Mouse (Mus musculus): ENCODE measurements around the gene Gm10181. TPM values are rescaled to one million over a fixed set of nuclear protein-coding genes. Genes with fewer than 3 reads are reported as not detected.

Gm10181 gene
- not detected in 2 replicates for polyA plus RNA-seq (2014; fragmentation: Nextera tagmentation; extraction: Ambion mirVana)

DNA sequence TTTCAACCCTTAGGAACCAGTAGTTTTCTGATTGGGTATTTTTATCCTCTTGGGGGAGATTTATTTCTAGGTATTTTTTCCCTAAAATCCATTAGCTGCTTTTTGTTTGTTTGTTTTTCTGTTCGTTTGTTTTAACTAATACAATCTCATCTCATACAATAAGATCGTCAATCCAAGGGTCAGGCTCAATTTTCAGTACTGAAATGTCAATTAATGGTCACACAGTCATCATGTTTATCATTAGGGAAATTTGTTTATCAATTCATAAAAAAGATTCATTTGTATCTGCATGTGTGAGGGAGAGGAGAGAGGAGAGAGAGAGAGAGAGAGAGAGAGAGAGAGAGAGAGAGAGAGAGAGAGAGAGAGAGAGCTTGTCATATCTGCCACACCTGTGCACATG is at the start of gene Gm10181:
Gene Gm10181, plus strand, starts transcription at position 301 of the 400 bp plus-strand sequence.
- Histone ChIP-seq H3K27me3 (ENCODE audit: control insufficient read depth, insufficient read depth, low read length) (no peaks in the 10 kb centered on the region), H3K9ac (ENCODE audit: low read length) (no peak within 1 kb of the TSS), H3K4me2 (no peak within 1 kb of the TSS), H3K9me3 (ENCODE audit: control insufficient read depth, low read length) (no peaks in the 10 kb centered on the region), H3K4me3 (ENCODE audit: low read depth, low read length) (no peak within 1 kb of the TSS), H3K27ac (ENCODE audit: low read depth, low read length) (no peak within 1 kb of the TSS), H3K36me3 (ENCODE audit: control insufficient read depth, insufficient read depth, low read length) (no peaks in the 10 kb centered on the region), H3K4me1 (ENCODE audit: control insufficient read depth, insufficient read depth, low read length) (no peaks in the 10 kb centered on the region)
- DNase-seq (ENCODE audit: low spot score, missing footprints) = no peak
- no peak for ATAC-seq (ENCODE audit: low FRiP score)
- 80% methylated on average over 2 of the region's 2 CpGs for WGBS

DNA sequence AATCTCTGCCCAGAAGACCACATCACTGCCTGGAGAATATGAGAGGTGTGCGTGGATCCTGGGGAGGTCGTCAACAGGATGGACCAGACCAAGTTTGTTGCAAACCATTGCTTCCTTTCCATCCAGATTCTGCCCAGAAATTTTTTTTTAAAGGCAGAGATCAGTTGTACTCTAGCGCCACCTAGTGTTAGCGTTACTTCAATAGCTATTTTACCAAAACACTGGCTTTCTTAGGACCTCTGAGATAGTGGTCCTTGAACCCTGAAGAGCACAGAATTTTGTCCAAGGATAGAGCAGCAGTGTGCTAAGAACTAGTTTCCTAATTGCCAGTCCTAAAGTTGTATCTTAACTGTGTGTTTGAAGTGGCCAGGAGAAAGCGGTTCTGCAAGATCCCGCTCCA is 47.6 kb upstream of the Gm10181 start:
- Histone ChIP-seq H3K4me1 (ENCODE audit: control insufficient read depth, insufficient read depth, low read length) (no peaks in the 10 kb centered on the region), H3K4me2 (no peak overlapping the region), H3K27ac (ENCODE audit: low read depth, low read length) (no peak overlapping the region), H3K36me3 (ENCODE audit: control insufficient read depth, insufficient read depth, low read length) (no peaks in the 10 kb centered on the region), H3K9me3 (ENCODE audit: control insufficient read depth, low read length) (no peaks in the 10 kb centered on the region), H3K27me3 (ENCODE audit: control insufficient read depth, insufficient read depth, low read length) (no peaks in the 10 kb centered on the region), H3K9ac (ENCODE audit: low read length) (no peak overlapping the region), H3K4me3 (ENCODE audit: low read depth, low read length) (no peak overlapping the region)
- DNase-seq (ENCODE audit: low spot score, missing footprints) = peak; percentile 96
- 29% methylated on average over 6 of the region's 6 CpGs for WGBS
- peak; percentile 42; the same call in 1 of the 2 replicates for ATAC-seq (ENCODE audit: low FRiP score)

DNA sequence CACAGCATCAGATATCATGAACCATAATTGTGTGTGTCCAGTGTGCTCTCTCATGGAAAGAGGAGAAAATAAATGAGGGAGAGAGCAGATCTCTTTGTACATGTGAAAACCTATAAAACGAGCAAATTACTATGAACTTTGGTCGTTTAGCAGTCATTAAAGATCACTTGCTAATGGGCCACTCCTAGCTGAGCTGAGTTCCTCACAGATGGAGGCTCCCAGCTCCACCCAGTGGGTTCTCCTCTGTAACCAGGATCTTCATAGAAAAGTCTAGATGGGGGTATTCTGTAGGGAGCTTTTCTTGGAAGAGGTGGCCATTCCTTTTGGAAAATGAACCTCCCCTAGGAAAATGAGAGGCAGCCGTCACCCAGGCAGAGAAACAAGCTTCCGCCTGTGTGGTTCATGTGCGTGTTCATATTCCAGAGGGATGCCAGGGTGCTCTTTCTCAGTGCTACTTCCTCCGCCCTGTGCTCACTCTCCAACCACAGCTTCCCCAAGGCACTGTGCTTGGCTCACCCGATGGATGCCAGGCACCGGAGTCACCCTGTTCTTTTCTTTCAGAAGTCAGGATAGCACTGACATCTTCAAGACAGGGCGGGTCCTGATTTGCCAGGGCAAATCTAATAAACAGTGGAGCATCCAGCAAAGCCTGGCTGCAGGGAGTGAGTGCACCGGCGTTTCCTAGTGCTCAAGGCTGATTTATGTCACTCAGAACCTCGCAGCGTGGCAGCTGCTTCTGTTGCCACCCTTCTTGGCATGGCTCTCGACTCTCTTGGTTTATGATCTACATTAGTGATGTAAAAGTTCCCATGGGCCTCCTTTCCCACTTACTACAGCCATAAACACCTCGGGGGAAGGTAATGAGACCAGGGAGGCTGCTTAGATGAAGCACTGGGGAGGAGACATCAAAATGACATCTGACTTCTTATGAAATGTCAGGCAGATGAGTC is 46.8 kb upstream of the Gm10181 start:
- Histone ChIP-seq H3K9ac (ENCODE audit: low read length) (no peak overlapping the region), H3K4me3 (ENCODE audit: low read depth, low read length) (no peak overlapping the region)
- 80% methylated on average over 15 of the region's 15 CpGs for WGBS

DNA sequence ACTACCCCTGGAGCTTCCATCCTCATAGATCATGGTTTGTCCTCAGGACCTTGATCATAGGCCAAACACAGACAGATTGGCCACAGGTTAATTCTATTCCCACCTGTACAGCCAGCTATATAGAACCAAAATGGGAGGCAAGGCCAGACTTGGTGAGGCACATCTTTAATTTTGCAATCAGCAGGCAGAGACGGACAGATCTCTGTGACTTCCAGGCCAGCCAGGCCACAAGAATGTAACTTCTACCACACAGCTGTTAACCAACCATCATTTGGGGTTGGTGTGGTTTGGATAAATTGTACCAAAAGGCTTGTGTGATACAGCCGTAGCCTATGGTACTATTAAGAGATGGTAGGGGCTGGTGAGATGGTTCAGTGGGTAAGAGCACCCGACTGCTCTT is 44.9 kb upstream of the Gm10181 start:
- Histone ChIP-seq H3K27me3 (ENCODE audit: control insufficient read depth, insufficient read depth, low read length) (no peaks in the 10 kb centered on the region), H3K36me3 (ENCODE audit: control insufficient read depth, insufficient read depth, low read length) (no peaks in the 10 kb centered on the region), H3K4me3 (ENCODE audit: low read depth, low read length) (no peak overlapping the region), H3K9me3 (ENCODE audit: control insufficient read depth, low read length) (no peaks in the 10 kb centered on the region), H3K9ac (ENCODE audit: low read length) (no peak overlapping the region), H3K27ac (ENCODE audit: low read depth, low read length) (no peak overlapping the region), H3K4me2 (no peak overlapping the region), H3K4me1 (ENCODE audit: control insufficient read depth, insufficient read depth, low read length) (no peaks in the 10 kb centered on the region)
- 89% methylated on average over 3 of the region's 3 CpGs for WGBS
- no peak for ATAC-seq (ENCODE audit: low FRiP score)
- no peak for DNase-seq (ENCODE audit: low spot score, missing footprints)

More for the DNA sequence above, 46.8 kb upstream of the Gm10181 start:
- H3K36me3 ChIP-seq (ENCODE audit: control insufficient read depth, insufficient read depth, low read length) = no peaks in the 10 kb centered on the region
- ATAC-seq (ENCODE audit: low FRiP score) (no peak), DNase-seq (ENCODE audit: low spot score, missing footprints) (no peak)
- no peak overlapping the region for H3K4me2 ChIP-seq
- no peaks in the 10 kb centered on the region for H3K27me3 ChIP-seq (ENCODE audit: control insufficient read depth, insufficient read depth, low read length)
- H3K4me1 ChIP-seq (ENCODE audit: control insufficient read depth, insufficient read depth, low read length) = no peaks in the 10 kb centered on the region
- H3K9me3 ChIP-seq (ENCODE audit: control insufficient read depth, low read length) = no peaks in the 10 kb centered on the region
- no peak overlapping the region for H3K27ac ChIP-seq (ENCODE audit: low read depth, low read length)

DNA sequence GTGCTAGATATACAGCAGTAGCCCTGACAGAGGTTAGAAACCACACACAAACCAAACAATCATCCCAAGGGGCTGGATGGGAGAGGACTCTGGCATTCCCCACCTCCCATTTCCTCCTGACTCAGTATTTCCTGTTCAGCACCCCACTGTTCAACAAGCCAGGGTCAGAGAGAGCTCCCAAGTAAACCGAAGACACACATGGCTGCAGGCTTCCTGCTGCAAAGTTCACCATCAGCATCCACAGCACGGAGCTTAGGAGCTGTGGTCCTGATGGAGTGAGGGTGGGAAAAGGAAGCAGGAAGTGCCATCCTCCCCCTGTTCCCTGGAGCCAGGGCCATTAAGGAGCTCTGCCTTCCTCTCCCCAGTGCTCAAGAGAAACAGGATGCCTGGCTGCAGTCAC is 40.9 kb upstream of the Gm10181 start:
- 52% methylated on average over 2 of the region's 2 CpGs for WGBS
- Histone ChIP-seq H3K4me2 (no peak overlapping the region), H3K9ac (ENCODE audit: low read length) (no peak overlapping the region), H3K4me1 (ENCODE audit: control insufficient read depth, insufficient read depth, low read length) (no peaks in the 10 kb centered on the region), H3K4me3 (ENCODE audit: low read depth, low read length) (no peak overlapping the region), H3K36me3 (ENCODE audit: control insufficient read depth, insufficient read depth, low read length) (no peaks in the 10 kb centered on the region), H3K27ac (ENCODE audit: low read depth, low read length) (no peak overlapping the region), H3K9me3 (ENCODE audit: control insufficient read depth, low read length) (no peaks in the 10 kb centered on the region), H3K27me3 (ENCODE audit: control insufficient read depth, insufficient read depth, low read length) (no peaks in the 10 kb centered on the region)
- no peak for ATAC-seq (ENCODE audit: low FRiP score)
- DNase-seq (ENCODE audit: low spot score, missing footprints) = no peak

DNA sequence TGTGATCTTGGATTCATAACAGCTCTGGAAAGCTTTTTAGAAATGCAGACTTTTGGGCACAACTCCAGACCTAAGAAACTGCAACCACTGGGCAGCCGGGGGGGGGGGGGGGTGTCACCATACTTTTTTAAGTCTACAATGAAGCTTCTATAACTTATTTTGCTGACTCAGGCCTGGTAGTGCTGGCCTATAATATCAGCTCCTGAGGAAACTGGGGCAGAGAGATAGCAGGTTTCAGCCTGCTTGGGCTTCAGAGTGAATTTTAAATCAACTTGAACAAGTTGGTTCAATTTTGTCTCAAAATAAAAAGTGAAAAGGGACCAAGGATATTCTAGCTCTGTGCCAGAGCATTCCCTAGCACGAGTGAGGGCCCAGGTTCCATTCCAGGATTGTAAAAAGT is 40.3 kb upstream of the Gm10181 start:
- Histone ChIP-seq H3K27me3 (ENCODE audit: control insufficient read depth, insufficient read depth, low read length) (no peaks in the 10 kb centered on the region), H3K9ac (ENCODE audit: low read length) (no peak overlapping the region), H3K27ac (ENCODE audit: low read depth, low read length) (no peak overlapping the region), H3K4me1 (ENCODE audit: control insufficient read depth, insufficient read depth, low read length) (no peaks in the 10 kb centered on the region), H3K9me3 (ENCODE audit: control insufficient read depth, low read length) (no peaks in the 10 kb centered on the region), H3K4me2 (no peak overlapping the region), H3K4me3 (ENCODE audit: low read depth, low read length) (no peak overlapping the region), H3K36me3 (ENCODE audit: control insufficient read depth, insufficient read depth, low read length) (no peaks in the 10 kb centered on the region)
- DNase-seq (ENCODE audit: low spot score, missing footprints) (no peak), ATAC-seq (ENCODE audit: low FRiP score) (no peak)
- WGBS = 82% methylated on average over 2 of the region's 2 CpGs

DNA sequence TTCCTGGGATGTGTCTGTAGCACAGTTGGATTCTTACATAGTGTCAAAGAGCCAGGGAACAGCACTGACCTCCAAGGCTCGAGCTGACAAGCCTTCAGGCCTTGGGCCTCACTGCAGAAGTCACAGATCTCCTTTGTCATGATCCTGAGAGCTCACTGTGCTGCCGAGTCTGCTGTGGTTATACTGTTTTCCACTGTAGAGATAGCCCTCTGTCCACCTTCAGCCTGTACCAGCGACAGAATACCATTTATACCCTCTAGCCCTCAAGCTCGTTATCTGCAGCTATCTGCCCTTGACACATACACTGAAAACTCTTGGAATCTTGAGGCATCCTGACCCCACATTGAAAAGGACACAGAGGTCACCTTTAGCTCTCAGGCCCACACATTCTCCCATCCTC is 37.3 kb upstream of the Gm10181 start:
- H3K9me3 ChIP-seq (ENCODE audit: control insufficient read depth, low read length) = no peaks in the 10 kb centered on the region
- no peak overlapping the region for H3K4me3 ChIP-seq (ENCODE audit: low read depth, low read length)
- no peaks in the 10 kb centered on the region for H3K27me3 ChIP-seq (ENCODE audit: control insufficient read depth, insufficient read depth, low read length)
- ATAC-seq (ENCODE audit: low FRiP score) = no peak
- no peak overlapping the region for H3K4me2 ChIP-seq
- H3K36me3 ChIP-seq (ENCODE audit: control insufficient read depth, insufficient read depth, low read length) = no peaks in the 10 kb centered on the region
- 67% methylated on average over 4 of the region's 4 CpGs for WGBS
- no peak for DNase-seq (ENCODE audit: low spot score, missing footprints)
- H3K9ac ChIP-seq (ENCODE audit: low read length) = no peak overlapping the region
- no peaks in the 10 kb centered on the region for H3K4me1 ChIP-seq (ENCODE audit: control insufficient read depth, insufficient read depth, low read length)
- no peak overlapping the region for H3K27ac ChIP-seq (ENCODE audit: low read depth, low read length)

DNA sequence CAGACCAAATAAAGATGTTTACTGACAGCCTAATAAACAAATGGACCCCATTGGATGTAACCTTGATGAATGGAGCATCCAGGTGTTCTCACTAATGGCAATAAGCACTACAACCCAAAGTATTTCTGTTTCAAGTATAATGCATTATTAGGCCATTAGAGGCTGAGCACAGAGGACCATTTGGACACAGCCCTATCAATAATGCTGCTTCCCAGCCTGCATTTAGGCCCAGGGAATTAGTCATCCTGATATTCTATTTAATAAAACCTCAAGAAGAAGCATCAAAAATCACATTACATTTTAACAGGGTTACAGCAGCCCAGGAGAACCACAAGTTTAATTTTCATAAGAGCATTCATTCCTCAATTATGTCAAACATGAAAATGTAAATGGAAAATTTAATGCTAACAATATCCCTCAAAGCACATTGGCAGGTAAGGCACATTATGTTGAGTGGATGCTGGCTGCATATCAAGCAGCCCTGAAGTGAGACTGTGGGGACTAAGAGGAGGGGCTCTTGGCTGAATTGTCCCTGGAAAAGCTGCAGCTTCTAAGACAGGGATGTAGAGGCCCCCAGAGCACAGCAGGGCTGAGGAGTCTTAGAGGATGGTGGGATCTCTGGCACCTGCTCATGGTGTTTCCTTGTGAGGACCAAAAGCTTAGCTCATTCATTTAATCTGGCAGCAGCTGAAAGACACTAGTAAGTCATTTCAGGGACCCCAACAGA is 33.4 kb upstream of the Gm10181 start:
- Histone ChIP-seq H3K9me3 (ENCODE audit: control insufficient read depth, low read length) (no peaks in the 10 kb centered on the region), H3K9ac (ENCODE audit: low read length) (no peak overlapping the region), H3K36me3 (ENCODE audit: control insufficient read depth, insufficient read depth, low read length) (no peaks in the 10 kb centered on the region), H3K4me2 (no peak overlapping the region), H3K4me1 (ENCODE audit: control insufficient read depth, insufficient read depth, low read length) (no peaks in the 10 kb centered on the region), H3K4me3 (ENCODE audit: low read depth, low read length) (no peak overlapping the region), H3K27me3 (ENCODE audit: control insufficient read depth, insufficient read depth, low read length) (no peaks in the 10 kb centered on the region), H3K27ac (ENCODE audit: low read depth, low read length) (no peak overlapping the region)
- no peak for DNase-seq (ENCODE audit: low spot score, missing footprints)
- no peak for ATAC-seq (ENCODE audit: low FRiP score)

DNA sequence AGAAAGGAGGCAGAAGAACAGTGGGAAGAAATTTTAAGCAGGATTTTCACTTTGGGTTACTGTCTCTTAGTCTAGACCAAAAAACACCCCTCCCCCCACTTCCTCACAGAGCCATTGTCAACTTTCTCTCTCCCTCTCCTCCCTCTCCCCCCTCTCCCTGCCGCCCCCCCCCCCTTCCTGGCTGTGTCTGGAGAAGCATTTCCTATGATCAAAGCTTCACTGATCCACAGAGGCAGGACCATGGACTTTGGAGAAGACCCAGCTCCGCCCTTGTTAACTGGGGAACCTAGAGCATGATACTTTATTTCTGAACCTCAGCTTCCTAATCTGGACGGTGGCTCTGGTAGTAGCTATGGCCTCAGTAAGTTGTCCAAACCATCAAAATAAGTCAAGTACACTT is 30.5 kb upstream of the Gm10181 start:
- no peaks in the 10 kb centered on the region for H3K36me3 ChIP-seq (ENCODE audit: control insufficient read depth, insufficient read depth, low read length)
- H3K4me3 ChIP-seq (ENCODE audit: low read depth, low read length) = no peak overlapping the region
- H3K4me1 ChIP-seq (ENCODE audit: control insufficient read depth, insufficient read depth, low read length) = no peaks in the 10 kb centered on the region
- no peak overlapping the region for H3K4me2 ChIP-seq
- H3K27ac ChIP-seq (ENCODE audit: low read depth, low read length) = no peak overlapping the region
- WGBS = 60% methylated on average over 2 of the region's 3 CpGs
- no peak overlapping the region for H3K9ac ChIP-seq (ENCODE audit: low read length)
- H3K9me3 ChIP-seq (ENCODE audit: control insufficient read depth, low read length) = no peaks in the 10 kb centered on the region
- DNase-seq (ENCODE audit: low spot score, missing footprints) = no peak
- no peak for ATAC-seq (ENCODE audit: low FRiP score)
- no peaks in the 10 kb centered on the region for H3K27me3 ChIP-seq (ENCODE audit: control insufficient read depth, insufficient read depth, low read length)

Measured in midbrain, embryonic 11.5 days (tissue).